Mouse (Mus musculus) heart, embryonic 16.5 days (tissue): ENCODE data around the gene Ptgfrn. TPM values are rescaled to one million over a fixed set of nuclear protein-coding genes. Genes with fewer than 3 reads are reported as not detected.

Experiments
- ATAC-seq: fragments of 200-750 bp; cut with Nextera tagmentation; replicated peaks from 2 replicates; pipeline ENCODE4 v1.8.0; 2017; ENCODE audit warnings: moderate number of reproducible peaks; ENCODE audit not compliant: insufficient read depth, low FRiP score; ENCODE audit errors: extremely low read depth
- H3K27ac ChIP-seq: fragments of 300-500 bp; sonication (generic); 2 replicates; pipeline ENCODE4 v1.5.1; 2014; ENCODE audit warnings: mild to moderate bottlenecking, low read length, control low read depth, moderate library complexity
- H3K27me3 ChIP-seq: fragments of 300-500 bp; sonication (generic); 2 replicates; pipeline ENCODE4 v1.6.1; 2014; ENCODE audit warnings: low read length, mixed read lengths; ENCODE audit not compliant: control insufficient read depth, insufficient read depth
- H3K36me3 ChIP-seq: fragments of 300-500 bp; sonication (generic); 2 replicates; pipeline ENCODE4 v1.6.1; 2014; ENCODE audit not compliant: control insufficient read depth, insufficient read depth
- H3K4me1 ChIP-seq: fragments of 300-500 bp; sonication (generic); 2 replicates; pipeline ENCODE4 v1.6.1; 2014; ENCODE audit warnings: low read length, mixed read lengths; ENCODE audit not compliant: control insufficient read depth, insufficient read depth
- H3K4me2 ChIP-seq: fragments of 300-500 bp; sonication (generic); 2 replicates; pipeline ENCODE4 v1.6.1; 2014; ENCODE audit warnings: low read depth, mild to moderate bottlenecking, control low read depth, low read length
- H3K4me3 ChIP-seq: fragments of 300-500 bp; sonication (generic); 2 replicates; pipeline ENCODE4 v1.5.1; 2014; ENCODE audit warnings: mild to moderate bottlenecking, control low read depth, low read length
- H3K9ac ChIP-seq: fragments of 300-500 bp; sonication (generic); 2 replicates; pipeline ENCODE4 v1.6.1; 2014; ENCODE audit warnings: low read length, control low read depth
- H3K9me3 ChIP-seq: fragments of 300-500 bp; sonication (generic); replicated peaks from 2 replicates; pipeline ENCODE4 v1.6.1; 2016; ENCODE audit warnings: low read length; ENCODE audit not compliant: control insufficient read depth
- WGBS: fragments of 180-500 bp; shearing (Covaris S2); extraction: QIAGEN DNeasy Blood & Tissue Kit; methylation state at CpG from one replicate; pipeline ENCODE4 v1.1.7; 2014; 5-methylcytosine and 5-hydroxymethylcytosine counted together
- polyA plus RNA-seq: library from polyadenylated mRNA; unstranded; fragments of >200 nt; fragmentation: Nextera tagmentation; extraction: Ambion mirVana; gene quantifications from 2 replicates; pipeline ENCODE4 v1.2.1, GENCODE M21; 2015

Gene Ptgfrn
- polyA plus RNA-seq, 1 experiment from 2014 or later = 5.2 TPM

GRCm38 (mm10) chr3:101101184-101101583 lies 8.9 kb downstream of the Ptgfrn start:
- Histone ChIP-seq H3K4me1 (peaks cover 45% of the 10 kb centered on the region), H3K36me3 (no peaks in the 10 kb centered on the region), H3K4me3 (no peak overlapping the region), H3K9ac (no peak overlapping the region), H3K27me3 (no peaks in the 10 kb centered on the region), H3K9me3 (no peaks in the 10 kb centered on the region), H3K4me2 (no peak overlapping the region), H3K27ac (no peak overlapping the region)
- 76% methylated on average over 7 of the region's 7 CpGs for WGBS
- no peak for ATAC-seq

DNA sequence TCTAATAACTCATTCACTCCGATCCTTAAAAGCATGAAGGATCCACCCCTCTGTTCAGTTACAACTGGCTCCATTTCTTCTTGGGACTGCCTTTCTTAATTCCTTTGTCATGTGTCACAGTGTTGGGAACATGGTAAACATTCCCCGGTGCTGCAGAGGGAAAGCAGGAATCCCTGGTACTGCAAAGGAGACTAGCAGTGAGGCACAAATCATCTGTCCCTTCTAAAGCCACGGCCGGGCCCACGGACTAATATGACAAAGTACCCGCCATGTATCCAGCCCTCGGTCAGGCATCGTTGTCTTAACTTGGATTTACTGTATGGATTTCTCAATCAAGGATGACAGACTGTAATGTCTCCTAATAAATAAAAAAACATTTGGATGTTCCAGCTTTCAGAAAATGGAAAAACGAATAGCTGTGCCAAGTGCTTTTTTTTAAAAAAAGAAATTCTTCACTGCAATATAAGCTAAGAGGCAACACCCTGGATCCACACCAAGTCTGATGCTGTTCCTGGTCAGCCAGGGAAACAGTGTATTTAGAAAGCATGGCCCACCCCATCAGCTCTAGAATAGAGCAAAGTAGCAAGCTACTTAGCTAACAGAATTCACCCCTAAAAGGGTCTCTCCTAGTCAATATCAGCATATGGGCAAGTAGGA lies 10.2 kb downstream of the Ptgfrn start:
- no peak overlapping the region for H3K9ac ChIP-seq
- no peak for ATAC-seq
- no peak overlapping the region for H3K4me3 ChIP-seq
- no peaks in the 10 kb centered on the region for H3K27me3 ChIP-seq
- H3K4me2 ChIP-seq = no peak overlapping the region
- no peak overlapping the region for H3K27ac ChIP-seq
- peaks cover 36% of the 10 kb centered on the region for H3K4me1 ChIP-seq
- 65% methylated on average over 9 of the region's 9 CpGs for WGBS
- no peaks in the 10 kb centered on the region for H3K9me3 ChIP-seq
- H3K36me3 ChIP-seq = no peaks in the 10 kb centered on the region

DNA sequence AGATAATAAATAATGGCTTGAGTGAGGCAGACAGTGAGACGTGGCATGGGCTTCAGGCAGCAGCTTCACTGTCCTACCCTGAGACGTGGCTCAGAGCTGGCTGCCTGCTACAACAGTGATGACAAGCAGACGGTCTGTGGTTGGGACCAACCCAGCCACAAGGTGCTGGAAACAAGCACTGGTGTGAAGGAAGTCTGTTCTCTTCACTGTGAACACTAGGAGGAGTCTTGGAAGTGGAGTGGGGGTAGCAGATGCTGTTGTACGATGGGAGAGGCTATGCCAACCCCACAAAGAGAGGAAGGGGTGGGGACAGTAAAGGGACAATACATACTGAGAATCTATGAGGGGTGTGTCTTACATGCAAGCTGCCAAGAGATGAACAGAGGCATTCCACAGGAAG lies 12.0 kb downstream of the Ptgfrn start:
- no peak overlapping the region for H3K4me2 ChIP-seq
- 33% methylated on average over 4 of the region's 4 CpGs for WGBS
- H3K27me3 ChIP-seq = no peaks in the 10 kb centered on the region
- H3K9me3 ChIP-seq = no peaks in the 10 kb centered on the region
- no peaks in the 10 kb centered on the region for H3K36me3 ChIP-seq
- ATAC-seq = no peak
- H3K4me3 ChIP-seq = no peak overlapping the region
- no peak overlapping the region for H3K9ac ChIP-seq
- H3K4me1 ChIP-seq = peaks cover 32% of the 10 kb centered on the region
- H3K27ac ChIP-seq = no peak overlapping the region

- Histone ChIP-seq H3K27ac (no peak overlapping the region), H3K4me3 (no peak overlapping the region), H3K27me3 (no peaks in the 10 kb centered on the region), H3K36me3 (no peaks in the 10 kb centered on the region), H3K9me3 (no peaks in the 10 kb centered on the region), H3K9ac (no peak overlapping the region), H3K4me2 (no peak overlapping the region), H3K4me1 (peaks cover 32% of the 10 kb centered on the region)
- WGBS = 78% methylated on average over 9 of the region's 9 CpGs
- no peak for ATAC-seq
Observed at GRCm38 (mm10) chr3:101097146-101097800, 12.8 kb downstream of the Ptgfrn start.

- Histone ChIP-seq H3K9me3 (no peaks in the 10 kb centered on the region), H3K4me2 (no peak overlapping the region), H3K4me1 (peaks cover 29% of the 10 kb centered on the region), H3K36me3 (no peaks in the 10 kb centered on the region), H3K9ac (no peak overlapping the region), H3K27ac (no peak overlapping the region), H3K27me3 (no peaks in the 10 kb centered on the region), H3K4me3 (no peak overlapping the region)
- no peak for ATAC-seq
- WGBS = 85% methylated on average over 5 of the region's 5 CpGs
Observed at GRCm38 (mm10) chr3:101095761-101096449, 14.2 kb downstream of the Ptgfrn start.

GRCm38 (mm10) chr3:101092202-101092601 lies 17.9 kb downstream of the Ptgfrn start:
- 85% methylated on average over 13 of the region's 13 CpGs for whole genome bisulfite sequencing
- no peak overlapping the region for H3K4me3 ChIP-seq
- no peak for ATAC-seq

DNA sequence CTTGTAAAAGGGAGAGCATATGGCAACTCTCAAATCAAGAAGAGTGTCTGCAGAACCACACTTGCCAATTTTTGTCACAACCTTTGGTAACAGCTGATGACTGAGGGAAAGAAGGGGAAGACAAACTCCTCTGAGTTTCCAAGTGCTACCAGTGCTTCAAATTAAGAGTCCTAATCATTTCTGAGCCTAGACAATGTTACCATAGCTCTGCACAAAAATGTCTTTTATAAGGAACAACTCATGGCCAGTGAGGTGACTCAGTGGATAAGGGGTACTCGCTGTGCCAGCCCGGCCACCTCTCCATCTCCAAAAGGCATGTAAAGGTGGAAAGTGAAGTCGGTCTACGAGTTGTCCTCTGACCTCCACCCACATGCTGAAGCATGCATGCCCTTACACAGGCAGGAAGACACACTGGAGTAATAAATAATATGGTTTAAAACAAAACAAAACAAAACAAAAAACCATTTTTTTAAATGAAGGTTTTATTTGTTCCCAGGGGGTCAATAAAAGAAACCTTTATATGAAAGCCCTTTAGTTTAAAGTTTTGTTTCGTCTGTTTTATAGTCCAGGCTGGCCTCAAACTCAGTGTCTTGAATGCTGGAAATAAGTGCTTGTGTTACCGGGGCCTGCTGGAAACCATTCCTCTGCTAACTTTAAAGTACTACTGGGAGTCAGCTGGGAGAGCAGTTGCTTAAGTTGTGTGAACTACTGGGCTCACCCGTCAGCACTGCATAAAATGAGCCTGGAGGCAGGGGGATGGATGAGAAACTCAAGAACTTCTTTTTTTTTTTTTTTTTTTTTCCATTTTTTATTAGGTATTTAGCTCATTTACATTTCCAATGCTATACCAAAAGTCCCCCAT lies 23.3 kb downstream of the Ptgfrn start:
- WGBS = 75% methylated on average over 7 of the region's 7 CpGs

More at GRCm38 (mm10) chr3:101092202-101092601, 17.9 kb downstream of the Ptgfrn start:
- 0 out of 2 replicates have a peak, but pooled peaks cover 3% of the 10 kb centered on the region for H3K4me1 ChIP-seq
- H3K4me2 ChIP-seq = no peak overlapping the region
- no peaks in the 10 kb centered on the region for H3K36me3 ChIP-seq
- H3K9ac ChIP-seq = no peak overlapping the region
- H3K27me3 ChIP-seq = no peaks in the 10 kb centered on the region
- no peaks in the 10 kb centered on the region for H3K9me3 ChIP-seq
- no peak overlapping the region for H3K27ac ChIP-seq

DNA sequence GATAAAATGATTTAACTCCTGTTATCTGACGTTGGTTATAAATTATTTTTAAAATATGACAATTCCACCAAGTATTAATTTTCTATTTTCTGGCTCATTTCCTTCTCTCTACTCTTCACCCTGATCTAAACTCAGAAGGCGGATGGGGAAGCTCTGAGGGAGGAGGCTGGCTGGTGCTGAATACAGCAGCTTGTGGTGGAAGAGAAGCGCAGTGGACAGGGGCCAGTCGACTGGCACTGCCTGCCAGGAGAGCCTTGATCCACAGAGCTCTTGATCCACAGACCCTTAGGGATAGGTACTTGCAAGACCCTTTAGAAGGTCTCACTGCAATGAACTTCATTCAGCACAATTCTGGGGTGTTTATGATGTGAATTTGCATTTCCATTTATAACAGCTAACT lies 29.2 kb downstream of the Ptgfrn start:
- 87% methylated on average over 4 of the region's 4 CpGs for WGBS
- Histone ChIP-seq H3K9me3 (no peaks in the 10 kb centered on the region), H3K4me2 (no peak overlapping the region), H3K27me3 (no peaks in the 10 kb centered on the region), H3K36me3 (0 out of 2 replicates have a peak, but pooled peaks cover 14% of the 10 kb centered on the region), H3K9ac (no peak overlapping the region), H3K4me3 (no peak overlapping the region), H3K27ac (no peak overlapping the region), H3K4me1 (peaks cover 31% of the 10 kb centered on the region)
- ATAC-seq = no peak

More for the DNA sequence above, 23.3 kb downstream of the Ptgfrn start:
- no peak overlapping the region for H3K4me2 ChIP-seq
- H3K9ac ChIP-seq = no peak overlapping the region
- ATAC-seq = no peak
- no peak overlapping the region for H3K27ac ChIP-seq
- no peaks in the 10 kb centered on the region for H3K27me3 ChIP-seq
- no peak overlapping the region for H3K4me3 ChIP-seq
- no peaks in the 10 kb centered on the region for H3K36me3 ChIP-seq
- peaks cover 5% of the 10 kb centered on the region for H3K4me1 ChIP-seq
- no peaks in the 10 kb centered on the region for H3K9me3 ChIP-seq
